Mouse (Mus musculus): Measurements from ENCODE around the gene Dab2ip. TPM values are rescaled to one million over a fixed set of nuclear protein-coding genes. Genes with fewer than 3 reads are reported as not detected.

Dab2ip gene
- polyA plus RNA-seq, 1 experiment from 2014 or later, result 42.3 TPM

DNA sequence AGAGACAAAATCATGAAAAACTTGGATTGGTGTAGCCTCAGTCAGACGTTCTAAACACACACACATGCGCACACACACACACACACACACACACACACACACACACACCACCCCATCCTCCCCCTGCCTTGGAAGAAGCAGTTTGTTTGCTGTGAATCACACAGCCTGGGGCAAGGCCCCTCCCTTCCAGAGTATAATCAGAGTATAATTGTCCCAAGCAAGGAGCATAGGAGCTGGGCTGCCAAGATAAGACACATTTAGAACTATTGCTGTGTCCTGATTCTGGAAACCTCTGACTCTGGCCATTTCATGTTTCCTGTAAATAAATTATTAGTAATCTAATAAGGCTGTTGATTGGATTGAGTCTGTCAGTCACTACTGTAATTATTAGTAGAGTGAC lies 29.0 kb upstream of the Dab2ip start:
- Histone ChIP-seq H3K4me2 (no peak overlapping the region), H3K27ac (ENCODE audit: low read depth, low read length) (no peak overlapping the region), H3K4me3 (ENCODE audit: low read depth, low read length) (no peak overlapping the region), H3K9me3 (ENCODE audit: control insufficient read depth, low read length) (no peaks in the 10 kb centered on the region), H3K4me1 (ENCODE audit: control insufficient read depth, insufficient read depth, low read length) (no peaks in the 10 kb centered on the region), H3K36me3 (ENCODE audit: control insufficient read depth, insufficient read depth, low read length) (no peaks in the 10 kb centered on the region), H3K9ac (ENCODE audit: low read length) (no peak overlapping the region), H3K27me3 (ENCODE audit: control insufficient read depth, insufficient read depth, low read length) (no peaks in the 10 kb centered on the region)
- no peak for DNase-seq (ENCODE audit: low spot score, missing footprints)
- 88% methylated on average over 2 of the region's 2 CpGs for WGBS
- ATAC-seq (ENCODE audit: low FRiP score), result no peak

DNA sequence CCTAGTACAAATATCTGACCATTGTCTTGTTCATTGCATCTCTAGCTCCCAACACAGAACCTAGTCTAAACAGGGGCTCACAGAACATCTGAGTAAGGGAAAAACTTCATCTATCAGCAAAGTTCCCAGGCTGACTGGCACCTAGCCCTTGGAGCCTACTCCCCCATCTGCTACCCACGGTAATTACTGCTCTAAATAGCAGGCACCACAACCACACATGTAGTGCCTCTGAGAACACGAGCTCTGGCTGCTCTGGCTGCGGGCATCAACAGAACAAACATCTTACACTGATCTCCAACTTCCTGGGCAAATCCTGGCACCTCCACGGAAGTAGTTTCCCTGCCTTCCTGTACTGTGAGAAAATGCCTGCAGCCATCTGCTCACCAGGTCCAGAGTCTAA lies 28.2 kb upstream of the Dab2ip start:
- no peaks in the 10 kb centered on the region for H3K4me1 ChIP-seq (ENCODE audit: control insufficient read depth, insufficient read depth, low read length)
- no peaks in the 10 kb centered on the region for H3K36me3 ChIP-seq (ENCODE audit: control insufficient read depth, insufficient read depth, low read length)
- no peak overlapping the region for H3K9ac ChIP-seq (ENCODE audit: low read length)
- no peaks in the 10 kb centered on the region for H3K9me3 ChIP-seq (ENCODE audit: control insufficient read depth, low read length)
- H3K4me2 ChIP-seq, result no peak overlapping the region
- ATAC-seq (ENCODE audit: low FRiP score) (no peak), DNase-seq (ENCODE audit: low spot score, missing footprints) (no peak)
- no peaks in the 10 kb centered on the region for H3K27me3 ChIP-seq (ENCODE audit: control insufficient read depth, insufficient read depth, low read length)
- no peak overlapping the region for H3K4me3 ChIP-seq (ENCODE audit: low read depth, low read length)
- H3K27ac ChIP-seq (ENCODE audit: low read depth, low read length), result no peak overlapping the region
- 83% methylated on average over 4 of the region's 4 CpGs for WGBS

DNA sequence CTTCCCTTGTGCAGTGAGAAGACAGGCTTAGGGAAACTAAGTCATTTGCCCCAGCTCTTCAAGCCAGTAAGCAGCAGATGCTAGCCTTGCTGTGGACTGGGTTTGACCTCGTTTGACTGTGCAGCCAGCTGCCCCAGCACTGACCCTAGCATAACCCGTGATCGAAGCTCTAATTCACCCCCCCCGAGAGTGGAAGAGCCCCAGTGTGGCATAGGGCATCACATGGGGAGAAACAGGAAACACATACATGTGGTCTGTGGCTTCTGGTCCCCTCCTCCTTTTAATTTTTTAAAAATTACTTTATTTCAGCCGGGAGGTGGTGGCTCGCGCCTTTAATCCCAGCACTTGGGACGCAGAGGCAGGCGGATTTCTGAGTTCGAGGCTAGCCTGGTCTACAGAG lies 27.3 kb upstream of the Dab2ip start:
- Histone ChIP-seq H3K9ac (ENCODE audit: low read length) (no peak overlapping the region), H3K4me1 (ENCODE audit: control insufficient read depth, insufficient read depth, low read length) (no peaks in the 10 kb centered on the region), H3K36me3 (ENCODE audit: control insufficient read depth, insufficient read depth, low read length) (no peaks in the 10 kb centered on the region), H3K4me2 (no peak overlapping the region), H3K9me3 (ENCODE audit: control insufficient read depth, low read length) (no peaks in the 10 kb centered on the region), H3K27me3 (ENCODE audit: control insufficient read depth, insufficient read depth, low read length) (no peaks in the 10 kb centered on the region), H3K4me3 (ENCODE audit: low read depth, low read length) (no peak overlapping the region), H3K27ac (ENCODE audit: low read depth, low read length) (no peak overlapping the region)
- 89% methylated on average over 10 of the region's 10 CpGs for WGBS
- DNase-seq (ENCODE audit: low spot score, missing footprints) (no peak), ATAC-seq (ENCODE audit: low FRiP score) (no peak)

DNA sequence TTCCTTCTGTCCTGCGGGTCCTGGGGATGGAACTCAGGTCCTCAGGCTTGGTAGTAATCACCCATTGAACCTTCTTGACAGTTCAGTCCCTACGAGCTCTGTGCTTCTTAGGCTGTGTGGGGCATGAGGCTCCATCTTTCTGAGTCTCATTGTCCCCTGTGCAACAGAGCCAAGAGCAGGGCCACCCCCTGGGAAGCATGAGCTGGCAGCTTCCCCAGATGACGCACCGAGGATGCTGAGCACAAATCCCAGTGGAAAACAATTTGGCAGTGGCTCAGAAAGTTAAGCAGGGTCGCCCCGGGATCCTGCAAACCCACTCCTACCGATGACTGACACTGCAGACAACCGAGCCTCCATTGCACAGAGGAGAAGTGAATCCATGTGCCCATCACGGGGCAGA lies 24.4 kb upstream of the Dab2ip start:
- Histone ChIP-seq H3K4me3 (ENCODE audit: low read depth, low read length) (no peak overlapping the region), H3K27me3 (ENCODE audit: control insufficient read depth, insufficient read depth, low read length) (no peaks in the 10 kb centered on the region), H3K4me1 (ENCODE audit: control insufficient read depth, insufficient read depth, low read length) (no peaks in the 10 kb centered on the region), H3K4me2 (no peak overlapping the region), H3K36me3 (ENCODE audit: control insufficient read depth, insufficient read depth, low read length) (no peaks in the 10 kb centered on the region), H3K27ac (ENCODE audit: low read depth, low read length) (no peak overlapping the region), H3K9ac (ENCODE audit: low read length) (no peak overlapping the region), H3K9me3 (ENCODE audit: control insufficient read depth, low read length) (no peaks in the 10 kb centered on the region)
- no peak for ATAC-seq (ENCODE audit: low FRiP score)
- 67% methylated on average over 9 of the region's 9 CpGs for WGBS
- DNase-seq (ENCODE audit: low spot score, missing footprints), result no peak

DNA sequence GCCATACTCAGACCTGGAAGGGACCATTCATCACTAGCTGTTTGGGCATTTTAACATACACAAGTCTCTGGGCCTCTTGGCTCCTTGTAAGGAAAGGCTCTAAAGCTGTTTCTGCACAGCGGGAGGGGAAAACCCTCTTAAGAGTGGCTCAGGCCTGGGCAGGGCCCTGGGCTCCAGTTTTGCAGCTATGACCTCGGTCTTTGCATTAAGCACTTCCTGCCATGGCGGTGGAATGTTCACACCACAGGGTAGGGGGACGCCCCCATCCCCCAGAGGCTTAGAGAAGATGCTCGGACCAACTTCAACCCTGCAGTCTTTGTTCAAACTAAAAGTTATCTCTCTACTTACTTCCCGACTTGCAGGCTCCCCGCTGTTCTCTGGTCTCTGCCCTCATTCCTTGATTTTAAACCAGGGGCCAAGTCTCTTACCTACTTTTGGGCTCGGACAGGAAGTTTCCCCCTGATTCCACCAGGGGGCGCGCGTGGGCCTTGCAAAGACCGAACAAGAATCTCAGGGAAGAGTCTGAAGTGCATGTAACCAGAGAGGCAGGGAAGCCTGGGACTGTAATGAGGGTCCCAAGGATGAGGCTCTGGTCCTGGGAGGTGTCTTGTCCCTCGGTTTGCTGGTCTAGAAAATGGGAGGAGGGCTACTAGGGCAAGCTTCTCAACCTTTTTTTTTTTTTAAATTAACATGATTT lies 18.6 kb upstream of the Dab2ip start:
- H3K9ac ChIP-seq (ENCODE audit: low read length), result 0 out of 2 replicates have a peak overlapping the region, but pooled peaks have one; percentile 18
- H3K27ac ChIP-seq (ENCODE audit: low read depth, low read length), result no peak overlapping the region
- ATAC-seq (ENCODE audit: low FRiP score) (peak; percentile 43; the same call in 1 of the 2 replicates), DNase-seq (ENCODE audit: low spot score, missing footprints) (peak; percentile 99)
- no peaks in the 10 kb centered on the region for H3K27me3 ChIP-seq (ENCODE audit: control insufficient read depth, insufficient read depth, low read length)
- WGBS, result 5% methylated on average over 13 of the region's 13 CpGs
- H3K36me3 ChIP-seq (ENCODE audit: control insufficient read depth, insufficient read depth, low read length), result no peaks in the 10 kb centered on the region
- no peaks in the 10 kb centered on the region for H3K9me3 ChIP-seq (ENCODE audit: control insufficient read depth, low read length)
- H3K4me2 ChIP-seq, result no peak overlapping the region
- H3K4me3 ChIP-seq (ENCODE audit: low read depth, low read length), result no peak overlapping the region
- H3K4me1 ChIP-seq (ENCODE audit: control insufficient read depth, insufficient read depth, low read length), result no peaks in the 10 kb centered on the region

DNA sequence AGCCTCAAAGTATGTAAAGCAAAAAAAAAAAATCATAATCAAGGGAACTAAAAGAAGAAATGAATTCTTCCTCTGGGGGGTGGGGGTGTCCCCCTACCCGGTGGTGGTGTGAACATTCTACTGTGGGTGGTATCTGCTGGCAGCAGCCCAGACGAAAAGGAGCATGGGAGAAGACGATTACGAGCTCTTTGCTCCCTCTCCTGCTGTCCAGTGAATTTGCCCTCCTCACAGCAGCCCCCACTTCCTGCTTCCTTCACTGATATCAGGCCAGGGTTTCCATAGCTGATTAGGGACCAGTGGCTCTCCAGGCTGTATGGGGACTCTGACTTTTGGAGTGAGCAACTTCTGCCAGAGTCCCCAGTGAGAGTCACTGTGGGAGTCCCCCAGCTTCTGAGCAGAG lies 17.3 kb upstream of the Dab2ip start:
- H3K27ac ChIP-seq (ENCODE audit: low read depth, low read length), result no peak overlapping the region
- no peak overlapping the region for H3K4me2 ChIP-seq
- WGBS, result 63% methylated on average over 4 of the region's 4 CpGs
- H3K4me1 ChIP-seq (ENCODE audit: control insufficient read depth, insufficient read depth, low read length), result peaks cover 4% of the 10 kb centered on the region
- ATAC-seq (ENCODE audit: low FRiP score) (no peak), DNase-seq (ENCODE audit: low spot score, missing footprints) (no peak)
- no peaks in the 10 kb centered on the region for H3K27me3 ChIP-seq (ENCODE audit: control insufficient read depth, insufficient read depth, low read length)
- H3K9me3 ChIP-seq (ENCODE audit: control insufficient read depth, low read length), result no peaks in the 10 kb centered on the region
- H3K9ac ChIP-seq (ENCODE audit: low read length), result no peak overlapping the region
- H3K4me3 ChIP-seq (ENCODE audit: low read depth, low read length), result no peak overlapping the region
- H3K36me3 ChIP-seq (ENCODE audit: control insufficient read depth, insufficient read depth, low read length), result no peaks in the 10 kb centered on the region

DNA sequence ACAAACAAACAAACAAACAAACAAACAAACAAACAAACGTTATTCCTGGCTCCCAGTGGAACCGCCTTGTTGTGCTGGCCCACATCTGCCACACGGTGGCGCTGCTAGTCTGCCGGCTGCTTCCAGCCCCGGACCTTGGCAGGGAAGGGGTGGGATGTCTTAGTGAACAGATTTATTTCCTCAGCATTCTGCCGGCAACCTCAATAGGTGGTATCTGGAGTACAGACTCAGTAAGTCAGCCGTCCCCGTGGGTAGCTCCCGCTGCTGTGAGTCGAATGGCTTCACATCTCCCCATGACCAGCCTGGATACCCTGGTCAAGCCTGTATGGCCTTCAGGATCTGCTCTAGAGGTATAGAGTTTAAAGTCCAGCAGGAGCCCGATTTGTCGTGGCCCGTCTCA lies 13.3 kb upstream of the Dab2ip start:
- Histone ChIP-seq H3K4me1 (ENCODE audit: control insufficient read depth, insufficient read depth, low read length) (peaks cover 4% of the 10 kb centered on the region), H3K4me3 (ENCODE audit: low read depth, low read length) (no peak overlapping the region), H3K9ac (ENCODE audit: low read length) (no peak overlapping the region), H3K9me3 (ENCODE audit: control insufficient read depth, low read length) (no peaks in the 10 kb centered on the region), H3K27me3 (ENCODE audit: control insufficient read depth, insufficient read depth, low read length) (no peaks in the 10 kb centered on the region), H3K36me3 (ENCODE audit: control insufficient read depth, insufficient read depth, low read length) (no peaks in the 10 kb centered on the region), H3K4me2 (peak overlapping the region; percentile 24; the same call in 1 of the 2 replicates), H3K27ac (ENCODE audit: low read depth, low read length) (no peak overlapping the region)
- ATAC-seq (ENCODE audit: low FRiP score) (peak; percentile 56; the same call in 1 of the 2 replicates), DNase-seq (ENCODE audit: low spot score, missing footprints) (peak; percentile 96)
- WGBS, result 15% methylated on average over 14 of the region's 14 CpGs

DNA sequence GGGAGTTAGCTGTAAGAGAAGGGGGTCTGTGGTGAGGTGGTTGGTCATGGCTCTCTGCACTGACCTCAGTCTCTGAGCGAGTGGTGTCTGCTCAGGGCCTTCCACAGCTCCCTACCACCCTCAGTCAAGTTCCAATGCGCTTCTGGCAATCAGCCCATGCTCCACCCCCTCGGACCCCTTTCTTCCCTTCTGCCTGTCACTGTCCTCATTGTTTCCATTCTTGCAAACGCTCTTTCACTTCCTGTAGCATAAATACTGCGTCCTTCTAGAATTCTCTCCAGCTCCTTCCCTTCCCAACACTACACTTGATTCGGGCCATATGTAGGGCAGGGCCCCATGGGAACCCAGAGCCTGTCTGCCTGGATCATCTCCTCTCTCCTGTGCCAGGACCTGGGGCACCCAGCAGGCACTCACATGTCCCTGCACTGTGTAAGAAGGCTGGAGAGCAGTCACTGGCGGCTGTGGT lies 12.9 kb upstream of the Dab2ip start:
- Histone ChIP-seq H3K4me3 (ENCODE audit: low read depth, low read length) (no peak overlapping the region), H3K36me3 (ENCODE audit: control insufficient read depth, insufficient read depth, low read length) (no peaks in the 10 kb centered on the region), H3K4me2 (peak overlapping the region; percentile 24; the same call in 1 of the 2 replicates), H3K9me3 (ENCODE audit: control insufficient read depth, low read length) (no peaks in the 10 kb centered on the region), H3K27me3 (ENCODE audit: control insufficient read depth, insufficient read depth, low read length) (no peaks in the 10 kb centered on the region), H3K27ac (ENCODE audit: low read depth, low read length) (no peak overlapping the region), H3K4me1 (ENCODE audit: control insufficient read depth, insufficient read depth, low read length) (peaks cover 4% of the 10 kb centered on the region), H3K9ac (ENCODE audit: low read length) (no peak overlapping the region)
- no peak for DNase-seq (ENCODE audit: low spot score, missing footprints)
- WGBS, result 43% methylated on average over 7 of the region's 7 CpGs
- ATAC-seq (ENCODE audit: low FRiP score), result peak; percentile 51; the same call in 1 of the 2 replicates

DNA sequence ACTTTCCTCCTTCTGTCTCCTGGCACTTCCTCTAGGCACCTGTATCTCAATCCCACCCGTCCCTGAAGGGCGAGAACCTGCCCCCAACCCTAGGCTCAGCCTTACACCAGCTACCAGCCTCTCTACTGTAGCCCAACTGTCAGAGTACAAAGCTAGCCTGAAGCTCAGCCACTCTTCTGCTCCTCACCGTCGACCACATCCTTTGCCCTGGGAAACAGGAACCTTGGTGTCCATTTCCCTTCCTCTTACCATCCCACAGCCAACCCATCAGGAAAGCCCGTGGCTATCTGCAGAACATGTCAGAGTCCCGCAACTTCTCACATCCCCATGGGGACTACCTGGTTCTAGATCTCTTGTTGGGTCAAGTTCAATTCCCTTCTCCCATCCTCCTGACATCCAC lies 11.6 kb upstream of the Dab2ip start:
- Histone ChIP-seq H3K36me3 (ENCODE audit: control insufficient read depth, insufficient read depth, low read length) (no peaks in the 10 kb centered on the region), H3K4me2 (no peak overlapping the region), H3K9me3 (ENCODE audit: control insufficient read depth, low read length) (no peaks in the 10 kb centered on the region), H3K9ac (ENCODE audit: low read length) (no peak overlapping the region), H3K27me3 (ENCODE audit: control insufficient read depth, insufficient read depth, low read length) (no peaks in the 10 kb centered on the region), H3K4me3 (ENCODE audit: low read depth, low read length) (no peak overlapping the region), H3K27ac (ENCODE audit: low read depth, low read length) (no peak overlapping the region), H3K4me1 (ENCODE audit: control insufficient read depth, insufficient read depth, low read length) (peaks cover 4% of the 10 kb centered on the region)
- no peak for DNase-seq (ENCODE audit: low spot score, missing footprints)
- no peak for ATAC-seq (ENCODE audit: low FRiP score)
- WGBS, result 84% methylated on average over 6 of the region's 6 CpGs

All from midbrain, embryonic 11.5 days (tissue).